Mouse (Mus musculus): ENCODE measurements around the gene Tspan15. TPM values are rescaled to one million over a fixed set of nuclear protein-coding genes. Genes with fewer than 3 reads are reported as not detected.

Gene Tspan15
- total RNA-seq, 2 experiments from 2014 or later = 12.4 to 13.7 TPM

DNA sequence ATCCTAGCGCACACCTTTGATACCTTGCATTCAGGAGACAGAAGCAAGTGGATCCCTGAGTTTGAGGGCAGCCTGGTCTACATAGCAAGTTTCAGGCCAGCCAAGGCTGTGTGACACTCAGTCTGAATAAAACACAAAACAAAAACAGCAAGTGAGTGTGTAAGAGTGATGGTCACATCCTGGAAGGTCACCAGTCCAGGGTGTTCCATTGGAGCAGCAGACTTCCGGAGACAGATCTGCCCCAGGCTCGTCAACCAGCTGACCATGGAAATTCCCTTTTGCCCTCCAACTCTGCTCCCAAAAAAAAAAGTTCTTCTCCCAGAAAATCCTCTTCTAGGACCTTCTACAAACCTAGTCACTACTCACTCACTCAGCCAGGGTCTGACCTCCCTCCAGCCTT lies 760 bp upstream of the Tspan15 start:
- DNase-seq = no peak

GRCm38 (mm10) chr10:62231395-62231732 lies 313 bp upstream of the Tspan15 start:
- intact Hi-C loops (cut with DNase I) = no loop called here
- no peak for DNase-seq

More for the DNA sequence above, 760 bp upstream of the Tspan15 start:
- intact Hi-C loops (cut with DNase I) = no loop called here

GRCm38 (mm10) chr10:62228126-62228525 lies 2.9 kb downstream of the Tspan15 start:
- intact Hi-C loops (cut with DNase I) = no loop called here
- DNase-seq = no peak

DNA sequence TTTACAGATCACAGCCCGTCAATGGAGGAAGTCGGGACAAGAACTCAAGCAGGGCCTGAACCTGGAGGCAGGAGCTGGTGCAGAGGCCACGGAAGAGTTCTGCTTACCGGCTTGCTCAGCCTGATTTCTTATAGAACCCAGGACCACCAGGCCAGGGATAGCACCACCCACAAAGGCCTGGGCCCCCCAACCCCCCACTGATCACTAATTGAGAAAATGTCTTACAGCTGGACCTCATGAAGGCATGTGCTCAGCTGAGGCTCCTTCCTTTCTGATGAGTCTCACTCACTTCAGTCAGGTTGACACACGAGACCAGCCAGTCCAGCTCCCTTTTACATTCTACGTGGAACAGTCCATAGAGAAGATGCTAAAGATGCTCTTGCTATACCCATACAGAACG lies 5.2 kb downstream of the Tspan15 start:
- intact Hi-C loops (cut with DNase I) = no loop called here
- no peak for DNase-seq

GRCm38 (mm10) chr10:62224231-62224630 lies 6.8 kb downstream of the Tspan15 start:
- intact Hi-C loops (cut with DNase I) = no loop called here
- DNase-seq = no peak

GRCm38 (mm10) chr10:62222777-62223176 lies 8.3 kb downstream of the Tspan15 start:
- intact Hi-C loops (cut with DNase I) = no loop called here
- DNase-seq = no peak

- DNase-seq = no peak
- intact Hi-C loops (cut with DNase I) = no loop called here
These were observed 9.4 kb downstream of the Tspan15 start for GRCm38 (mm10) chr10:62221647-62222046.

DNA sequence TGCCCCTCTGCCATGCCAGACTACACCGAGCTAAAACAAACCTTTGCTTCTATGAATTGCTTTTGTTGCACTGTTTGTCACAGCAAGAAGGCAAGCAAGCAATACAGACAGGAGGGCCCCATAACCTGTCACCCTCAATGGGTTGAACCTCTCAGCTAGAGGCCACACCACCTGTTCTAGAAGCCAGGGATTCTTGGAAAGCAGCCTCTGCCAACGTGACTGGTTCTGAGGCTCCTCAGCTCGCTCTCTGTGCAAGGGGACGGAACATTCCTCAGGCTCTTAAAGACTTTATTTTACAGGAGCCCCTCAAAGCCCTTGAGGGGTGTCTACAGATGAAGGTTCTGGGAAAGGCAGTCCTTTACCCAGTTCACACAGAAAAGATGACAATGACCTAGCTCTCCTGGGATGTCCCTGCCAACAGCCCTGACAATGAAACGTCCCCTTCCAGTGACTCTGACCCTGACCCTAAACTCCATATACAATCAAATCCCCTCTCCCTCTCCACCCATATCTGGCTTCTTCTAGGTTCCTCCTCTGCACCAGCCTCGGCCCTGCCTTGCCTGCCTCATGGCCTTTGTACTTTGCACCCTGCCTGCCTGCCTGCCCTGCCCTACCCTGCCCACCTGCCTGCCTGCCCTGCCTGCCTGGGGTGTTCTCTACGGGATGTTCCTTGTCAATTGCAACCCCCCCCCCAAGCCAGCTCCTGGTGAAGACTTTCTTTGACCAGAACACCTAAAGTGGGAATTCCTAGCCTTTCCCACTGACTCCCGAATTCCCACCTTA lies 10.1 kb downstream of the Tspan15 start:
- intact Hi-C loops (cut with DNase I) = no loop called here
- no peak for DNase-seq

DNA sequence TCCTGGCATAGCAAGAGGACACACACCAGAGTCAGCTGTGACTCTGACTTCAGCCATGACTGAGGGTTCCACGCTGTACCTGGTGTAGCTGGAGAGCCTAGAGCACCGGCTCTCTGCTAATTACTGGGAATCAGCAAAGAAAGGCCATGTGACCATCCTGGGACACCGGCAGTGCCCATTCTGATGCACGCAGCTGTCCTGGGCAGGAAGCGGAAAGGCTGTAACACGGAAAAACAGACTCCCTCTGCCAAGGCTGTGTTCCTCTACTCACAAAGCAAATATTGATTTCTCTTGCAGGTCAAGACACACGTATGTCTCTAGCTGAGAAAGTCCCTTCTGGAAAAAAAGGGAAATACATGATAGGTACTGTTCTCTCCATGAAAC lies 12.3 kb downstream of the Tspan15 start:
- no peak for DNase-seq
- intact Hi-C loops (cut with DNase I) = no loop called here

- intact Hi-C loops (cut with DNase I) = no loop called here
- no peak for DNase-seq
These were observed 12.8 kb downstream of the Tspan15 start for GRCm38 (mm10) chr10:62218044-62218788.

GRCm38 (mm10) chr10:62217196-62217595 lies 13.9 kb downstream of the Tspan15 start:
- DNase-seq = peak; percentile 49 to 51

GRCm38 (mm10) chr10:62216595-62216994 lies 14.5 kb downstream of the Tspan15 start:
- peak; percentile 19 to 40 for DNase-seq
- intact Hi-C loops (cut with DNase I) = no loop called here

More at GRCm38 (mm10) chr10:62217196-62217595, 13.9 kb downstream of the Tspan15 start:
- intact Hi-C loops (cut with DNase I) = no loop called here

- intact Hi-C loops (cut with DNase I) = no loop called here
- DNase-seq = no peak
These were observed 15.4 kb downstream of the Tspan15 start for GRCm38 (mm10) chr10:62215633-62216032.

- no peak for DNase-seq
- intact Hi-C loops (cut with DNase I) = no loop called here
These were observed 15.9 kb downstream of the Tspan15 start for GRCm38 (mm10) chr10:62215169-62215616.

DNA sequence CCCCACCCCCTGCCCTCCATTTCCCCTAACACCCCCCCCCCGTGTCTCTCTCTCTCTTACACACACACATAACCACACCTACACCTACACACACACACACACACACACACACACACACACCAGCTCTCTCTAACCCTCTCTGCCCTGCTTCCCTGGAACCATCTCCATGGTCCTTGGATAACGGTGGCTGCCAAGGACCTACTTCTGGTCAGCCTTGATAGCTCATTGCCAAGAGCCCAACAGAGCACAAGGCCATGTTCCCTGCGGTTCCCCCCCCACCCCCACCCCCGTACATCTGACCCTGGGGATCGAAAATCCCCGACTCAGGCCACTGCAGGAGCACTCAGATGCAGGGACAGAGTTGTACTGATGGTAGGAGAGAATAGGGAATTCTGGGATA lies 19.7 kb downstream of the Tspan15 start:
- no peak for DNase-seq
- intact Hi-C loops (cut with DNase I) = no loop called here

- no peak for DNase-seq
- intact Hi-C loops (cut with DNase I) = no loop called here
These were observed 22.7 kb downstream of the Tspan15 start for GRCm38 (mm10) chr10:62208241-62208896.

GRCm38 (mm10) chr10:62202574-62202973 lies 28.5 kb downstream of the Tspan15 start:
- intact Hi-C loops (cut with DNase I) = no loop called here
- DNase-seq = no peak

GRCm38 (mm10) chr10:62198891-62199290 lies 32.2 kb downstream of the Tspan15 start:
- intact Hi-C loops (cut with DNase I) = no loop called here
- no peak for DNase-seq

GRCm38 (mm10) chr10:62197403-62197802 lies 33.6 kb downstream of the Tspan15 start:
- intact Hi-C loops (cut with DNase I) = no loop called here
- no peak for DNase-seq

DNA sequence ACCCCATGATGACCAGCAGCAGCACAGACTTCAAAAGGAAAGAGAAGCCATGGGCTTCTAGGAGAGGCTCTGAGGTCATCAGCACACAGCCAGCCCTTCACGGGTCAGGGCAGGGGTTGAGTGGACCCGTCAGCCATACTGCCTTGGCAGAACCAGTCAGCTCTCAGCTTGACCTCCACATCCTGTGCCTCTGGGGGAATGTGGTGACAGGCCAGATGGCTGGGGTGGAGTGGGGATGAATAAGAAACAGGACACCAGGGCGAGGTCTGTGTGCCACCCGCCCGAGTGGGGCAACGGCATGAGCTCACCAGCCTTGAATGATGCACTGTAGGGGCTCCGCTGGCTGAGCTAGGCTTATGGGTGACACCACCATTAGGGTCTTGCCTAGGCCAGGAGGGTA lies 35.7 kb downstream of the Tspan15 start:
- intact Hi-C loops (cut with DNase I) = no loop called here
- no peak for DNase-seq

- intact Hi-C loops (cut with DNase I) = no loop called here
- DNase-seq = no peak
These were observed 36.1 kb downstream of the Tspan15 start for GRCm38 (mm10) chr10:62194946-62195345.

- intact Hi-C loops (cut with DNase I) = no loop called here
- DNase-seq = no peak
These were observed 36.6 kb downstream of the Tspan15 start for GRCm38 (mm10) chr10:62194461-62194860.
